Mouse (Mus musculus) left cerebral cortex, postnatal 14 days (tissue): ENCODE data around the gene Wdr83os. TPM values are rescaled to one million over a fixed set of nuclear protein-coding genes. Genes with fewer than 3 reads are reported as not detected.

Experiments used
- DNase-seq, 2 experiments: peaks; one replicate each; pipeline ENCODE4 v3.0.0; 2021 to 2022; ENCODE audit warnings: low spot score in 2 of 2, mixed read lengths in 1 of 2
- intact Hi-C: fragments of 180-260 bp; cut with DNase I; formaldehyde crosslinking; loops from one replicate; pipeline ENCODE4 v1.15.1; 2025
- long read RNA-seq, 2 experiments: library from polyadenylated mRNA; stranded (forward); transcript quantifications; one replicate each; pipeline ENCODE4 v2.0.0; 2021
- total RNA-seq, 2 experiments: library from RNA; stranded (reverse); gene quantifications; 2 replicates each; pipeline ENCODE4 v1.2.3; 2021

Wdr83os gene
- total RNA-seq = 10 to 100 TPM; 52.7 to 53.5 TPM
- long read RNA-seq, experiment 1, transcript Wdr83os-201 (4 exons, 922 nt) = major isoform, 23 of 38 reads
- long read RNA-seq, experiment 1, transcript Wdr83os-203 (3 exons, 798 nt) = minor isoform, 13 of 38 reads
- long read RNA-seq, experiment 1, partial matches to known transcripts = 1 of 38 reads
- long read RNA-seq, experiment 1, other reads (novel, unspliced or antisense) = 0 of 38 reads
- long read RNA-seq, experiment 2, transcript Wdr83os-201 (4 exons, 922 nt) = major isoform, 27 of 37 reads
- long read RNA-seq, experiment 2, transcript Wdr83os-203 (3 exons, 798 nt) = minor isoform, 8 of 37 reads
- long read RNA-seq, experiment 2, partial matches to known transcripts = 1 of 37 reads
- long read RNA-seq, experiment 2, other reads (novel, unspliced or antisense) = 1 of 37 reads

GRCm38 (mm10) chr8:85080532-85081215 lies at the start of gene Wdr83os:
Wdr83os (plus strand) TSS chr8:85080740.
- intact Hi-C loops = loop anchor here (10.0 kb wide), 1 partner anchor 214 kb away; the partner anchor contains the start of genes Orc6 and Vps35
- DNase-seq = peak in 1 of 2 experiments; percentile 59

DNA sequence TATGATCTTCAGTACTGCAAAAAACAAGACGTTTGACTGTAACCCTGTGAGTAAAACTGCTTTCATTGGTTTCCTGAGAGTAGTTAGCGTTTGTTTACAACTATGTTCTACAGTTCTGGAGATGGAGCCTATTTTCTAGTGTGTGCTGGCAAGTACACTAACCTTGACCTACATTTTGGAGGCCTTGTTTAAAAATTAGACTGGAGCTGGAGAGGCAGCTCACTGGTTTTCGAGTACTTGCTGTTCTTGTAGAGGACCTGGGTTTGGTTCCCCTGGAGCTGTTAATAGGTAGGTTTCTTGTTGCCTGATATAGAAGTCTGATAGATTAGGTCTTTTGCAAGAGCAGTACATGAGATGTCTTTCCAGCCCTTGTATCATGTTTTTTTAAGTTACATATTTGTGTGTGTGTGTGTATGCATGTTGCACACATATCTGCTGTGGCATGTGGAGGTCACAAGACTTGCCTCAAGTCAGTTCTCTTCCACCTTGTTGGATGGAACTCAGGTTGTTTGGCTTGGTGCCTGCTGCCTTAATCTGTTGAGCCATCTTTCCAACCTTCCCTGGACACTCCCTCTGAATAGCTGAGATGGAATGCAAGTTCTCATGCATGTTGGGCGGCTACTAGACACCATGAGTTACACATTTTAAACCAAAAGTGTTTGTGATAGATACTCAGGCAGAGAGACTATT lies 47.8 kb upstream of the Wdr83os start:
- DNase-seq = no peak
- intact Hi-C loops = no loop called here

DNA sequence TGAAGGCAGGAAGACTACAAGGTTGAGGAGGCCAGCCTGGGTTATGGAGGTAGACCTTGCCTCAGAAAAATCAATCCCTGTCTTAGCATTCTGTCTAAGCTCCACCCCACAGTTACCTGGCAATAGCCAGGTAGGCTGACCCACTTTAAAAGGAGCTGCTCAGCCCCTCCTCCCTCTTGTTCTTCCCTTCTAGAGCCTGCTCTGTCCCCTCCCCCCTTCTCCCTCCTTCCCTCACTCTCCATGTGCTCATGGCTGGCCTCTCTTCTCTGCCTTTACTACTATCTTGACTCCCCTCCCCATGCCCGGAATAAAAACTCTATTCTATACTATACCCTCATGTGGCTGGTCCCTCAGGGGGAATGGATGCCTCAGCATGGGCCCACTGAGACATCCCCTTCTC lies 46.7 kb upstream of the Wdr83os start:
- intact Hi-C loops = no loop called here
- no peak for DNase-seq

GRCm38 (mm10) chr8:85034764-85035163 lies 45.8 kb upstream of the Wdr83os start:
- intact Hi-C loops = no loop called here
- peak; percentile 84 to 85 for DNase-seq

GRCm38 (mm10) chr8:85035165-85035727 lies 45.3 kb upstream of the Wdr83os start:
- intact Hi-C loops = no loop called here
- DNase-seq = no peak

- intact Hi-C loops = no loop called here
- peak in 1 of 2 experiments; percentile 42 for DNase-seq
Measured at GRCm38 (mm10) chr8:85035728-85036310, 44.7 kb upstream of the Wdr83os start.

DNA sequence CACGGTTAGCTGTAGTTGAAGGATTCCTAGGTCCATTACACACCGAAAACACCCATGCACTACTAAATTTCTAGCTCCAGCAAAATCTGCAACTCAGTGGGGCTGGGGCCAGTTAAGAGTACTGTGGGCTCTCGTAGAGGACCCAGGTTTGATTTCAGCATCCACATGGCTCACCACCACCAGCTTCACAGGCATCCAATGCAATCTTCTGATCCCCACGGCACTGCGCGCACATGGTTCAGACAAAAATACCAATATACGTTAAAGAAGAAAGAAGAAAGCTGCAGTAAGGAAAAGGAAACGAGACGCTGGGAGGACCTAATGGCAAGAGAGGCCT lies 44.2 kb upstream of the Wdr83os start:
- DNase-seq = no peak
- intact Hi-C loops = no loop called here

DNA sequence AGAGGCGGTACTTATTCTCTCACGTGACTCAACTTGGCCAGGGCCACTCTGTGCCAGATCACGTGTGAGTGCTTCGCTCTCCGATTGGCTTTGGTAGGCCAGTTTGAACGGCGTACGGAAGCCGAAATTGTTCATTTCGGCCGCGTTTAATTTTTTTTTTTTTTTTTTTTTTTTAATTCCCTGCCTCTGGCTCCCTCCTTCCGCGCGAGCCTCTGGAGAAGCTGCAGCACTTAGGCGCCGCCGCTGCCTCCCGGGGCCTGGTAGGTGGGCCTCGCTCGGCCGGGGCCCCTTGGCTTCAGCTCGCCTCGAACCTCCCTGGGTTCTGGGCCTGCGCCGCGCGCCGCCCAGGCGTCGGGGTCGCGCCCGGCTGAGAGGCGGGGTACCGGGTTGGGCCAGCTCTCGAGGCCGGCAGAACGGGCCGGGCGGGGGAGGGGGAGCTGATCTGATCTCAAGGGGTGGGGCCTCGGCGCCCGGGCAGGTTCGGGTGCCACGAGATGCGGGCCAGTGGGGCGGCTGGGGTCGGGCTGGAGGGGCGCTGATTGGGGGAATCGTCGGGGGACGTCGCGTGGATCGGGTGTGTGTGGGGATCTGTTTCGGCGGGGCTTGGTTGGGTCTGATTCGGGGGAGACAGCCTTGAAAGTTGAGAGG lies 43.7 kb upstream of the Wdr83os start, which contains the start of gene Tnpo2:
TSS of gene Tnpo2 (plus strand) at position 198 of the 648 bp plus-strand sequence.
- intact Hi-C loops = no loop called here
- DNase-seq = peak; percentile 95 to 98

DNA sequence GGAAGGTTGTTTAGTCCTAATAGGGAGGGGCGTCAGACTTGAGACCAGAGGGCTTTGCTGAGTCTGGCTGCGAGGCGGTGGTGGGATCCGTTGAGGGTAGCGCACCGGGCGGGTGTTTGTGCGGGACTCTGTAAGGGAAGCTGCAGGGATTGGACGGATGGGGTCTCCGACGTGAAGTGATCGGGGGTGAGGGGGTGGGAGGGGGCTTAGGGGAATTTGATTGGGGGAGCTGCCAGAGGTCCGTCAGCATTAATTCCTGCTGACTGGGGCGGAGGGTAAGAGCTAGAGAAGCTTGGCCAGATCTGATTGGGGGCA lies 43.2 kb upstream of the Wdr83os start:
- no peak for DNase-seq
- intact Hi-C loops = no loop called here

- peak; percentile 49 to 51 for DNase-seq
- intact Hi-C loops = no loop called here
Measured at GRCm38 (mm10) chr8:85037681-85038531, 42.6 kb upstream of the Wdr83os start.

DNA sequence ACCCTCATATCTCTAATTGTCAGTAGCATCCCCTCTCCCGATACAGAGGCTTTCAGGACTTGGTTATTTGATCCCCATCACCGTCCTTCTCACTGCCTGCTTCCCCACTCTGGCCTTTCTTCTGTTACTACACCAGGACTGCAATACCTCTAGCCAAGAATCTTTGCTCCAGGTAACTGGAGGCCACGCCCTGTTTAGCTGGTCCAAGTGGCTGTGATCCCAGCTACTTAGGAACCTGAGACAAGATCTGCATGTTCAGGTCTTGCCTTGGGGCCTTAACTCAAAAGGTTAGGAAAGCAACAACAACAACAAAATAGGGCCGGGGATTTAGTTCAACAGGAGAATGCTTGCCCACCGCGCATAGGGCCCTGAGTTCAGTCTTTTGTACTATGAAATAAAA lies 36.9 kb upstream of the Wdr83os start:
- no peak for DNase-seq
- intact Hi-C loops = no loop called here

DNA sequence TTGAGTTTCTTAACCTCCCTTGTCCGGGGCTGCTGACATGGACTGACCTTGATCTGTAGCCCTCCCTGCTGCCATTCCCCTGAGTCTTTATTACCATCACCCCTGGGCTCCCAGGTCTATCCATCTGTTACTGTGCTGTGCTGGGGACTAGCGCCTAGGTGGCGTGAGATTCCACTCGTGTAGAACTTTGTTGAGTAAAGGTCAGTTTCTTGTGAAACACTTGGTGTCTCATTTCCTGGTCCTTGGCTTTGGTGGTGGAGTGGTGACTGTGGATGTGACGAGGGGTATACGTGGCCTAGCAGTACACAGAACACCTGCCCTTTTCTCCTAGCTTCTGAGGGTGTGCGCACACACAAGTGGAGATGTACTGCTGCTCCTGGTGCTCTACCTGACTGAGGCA lies 23.2 kb upstream of the Wdr83os start:
- intact Hi-C loops = no loop called here

DNA sequence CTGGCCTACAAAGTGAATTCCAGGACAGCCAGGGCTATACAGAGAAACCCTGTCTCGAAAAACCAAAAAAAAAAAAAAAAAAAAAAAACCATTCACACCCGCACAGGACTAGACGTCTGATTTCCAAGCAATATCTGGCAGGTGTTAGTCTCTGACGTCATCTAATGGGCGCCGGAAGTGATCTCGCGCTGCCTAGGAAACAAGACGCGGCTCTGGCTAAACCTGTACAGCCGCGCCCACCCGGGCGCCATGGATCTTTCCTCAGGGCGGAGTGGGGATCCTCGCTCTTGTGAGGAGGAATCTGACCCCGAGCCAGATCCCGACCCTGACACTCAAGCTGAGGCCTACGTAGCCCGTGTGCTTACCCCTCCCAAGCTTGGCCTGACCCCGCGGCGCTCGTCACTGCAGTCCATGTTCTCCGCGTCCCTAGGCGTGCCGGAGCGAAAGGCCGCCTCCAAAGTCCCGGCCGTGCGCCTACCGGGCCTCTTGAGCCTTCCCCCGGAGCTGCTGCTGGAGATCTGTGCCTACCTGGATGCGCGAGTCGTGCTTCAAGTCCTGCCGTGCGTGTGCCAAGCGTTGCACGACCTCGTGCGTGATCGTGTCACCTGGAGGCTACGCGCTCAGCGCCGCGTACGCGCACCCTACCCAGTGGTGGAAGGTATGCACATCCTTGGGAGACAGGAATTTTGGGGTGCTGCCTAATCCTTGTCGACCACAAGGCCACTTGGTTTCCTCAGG lies 20.5 kb upstream of the Wdr83os start, which contains the start of gene Fbxw9:
TSS of gene Fbxw9 (plus strand) at position 177 of the 738 bp plus-strand sequence.
- intact Hi-C loops = no loop called here
- DNase-seq = peak; percentile 94 to 95

More for the DNA sequence above, 23.2 kb upstream of the Wdr83os start:
- DNase-seq = no peak

- DNase-seq = no peak
- intact Hi-C loops = no loop called here
Measured at GRCm38 (mm10) chr8:85062603-85063002, 17.9 kb upstream of the Wdr83os start.

- DNase-seq = no peak
- intact Hi-C loops = no loop called here
Measured at GRCm38 (mm10) chr8:85065213-85065612, 15.3 kb upstream of the Wdr83os start.

GRCm38 (mm10) chr8:85067155-85067554 lies 13.4 kb upstream of the Wdr83os start:
- intact Hi-C loops = no loop called here
- no peak for DNase-seq

DNA sequence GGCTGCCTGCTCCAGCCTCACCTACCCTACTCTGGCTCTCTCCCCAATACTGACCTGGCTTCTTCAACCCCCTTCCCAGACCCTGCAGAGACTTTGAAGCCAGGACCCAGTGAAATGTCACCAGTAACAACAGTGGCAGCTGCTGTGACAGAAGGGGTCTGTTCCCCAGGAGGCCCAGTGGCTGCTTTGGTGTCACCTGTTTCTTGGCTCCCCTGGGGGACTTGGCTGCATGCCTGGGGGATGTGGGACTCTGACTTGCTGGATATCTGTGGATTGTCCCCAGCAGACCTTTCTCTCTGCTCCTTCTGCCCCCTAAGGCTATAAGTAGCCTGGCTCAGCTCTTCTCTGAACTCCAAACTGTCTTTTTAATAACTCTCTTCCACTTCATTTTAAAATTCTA lies 12.6 kb upstream of the Wdr83os start, which contains the start of gene Gm5741:
TSS of gene Gm5741 (minus strand) at position 1 of the 400 bp plus-strand sequence.
- intact Hi-C loops = no loop called here

More for the DNA sequence above, 12.6 kb upstream of the Wdr83os start, which contains the start of gene Gm5741:
- DNase-seq = no peak
